Mouse (Mus musculus): Measurements from ENCODE around the gene Ahnak.

DNA sequence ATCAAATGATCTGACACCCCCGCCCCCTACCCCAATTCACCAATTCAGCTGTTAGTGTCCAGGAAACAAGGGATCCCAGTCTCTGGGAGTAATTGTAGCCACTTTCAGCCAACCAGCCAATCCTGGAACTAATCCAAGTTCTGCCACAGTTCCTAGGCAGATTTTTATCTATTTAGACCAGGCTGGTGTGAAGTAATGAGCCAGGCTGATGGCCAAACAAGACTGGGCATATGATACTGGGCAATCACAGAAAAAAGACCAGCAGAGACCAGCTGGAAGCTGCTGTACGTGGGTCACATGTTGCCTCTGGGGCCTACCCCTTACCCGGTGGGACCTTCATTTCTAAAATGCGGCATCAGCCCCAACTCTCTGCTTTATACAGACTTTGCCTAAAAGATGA, 37.5 kb downstream of the Ahnak start:
- TF ChIP-seq CTCF (conservative IDR thresholded peaks at IDR 0.05; ENCODE audit: insufficient read depth, insufficient read length, low read depth, low read length) (no peak), POLR2A (IDR thresholded peaks at IDR 0.05; ENCODE audit: low read depth, low read length) (no peak)
